Mouse (Mus musculus) intestine, postnatal 0 days (tissue): ENCODE data around the gene Rbm47. TPM values are rescaled to one million over a fixed set of nuclear protein-coding genes. Genes with fewer than 3 reads are reported as not detected.

ENCODE experiments used
- ATAC-seq: fragments of 200-750 bp; cut with Nextera tagmentation; 2 replicates; pipeline ENCODE4 v1.8.0; 2017; ENCODE audit warnings: mild to moderate bottlenecking, moderate TSS enrichment, moderate library complexity
- H3K27ac ChIP-seq: fragments of 300-500 bp; sonication (generic); 2 replicates; pipeline ENCODE4 v1.5.1; 2014; ENCODE audit warnings: mild to moderate bottlenecking, low read depth, low read length, moderate library complexity
- H3K27me3 ChIP-seq: fragments of 300-500 bp; sonication (generic); replicated peaks from 2 replicates; pipeline ENCODE4 v1.6.1; 2014; ENCODE audit warnings: low read length, mixed read lengths; ENCODE audit not compliant: control insufficient read depth, insufficient read depth
- H3K36me3 ChIP-seq: fragments of 300-500 bp; sonication (generic); 2 replicates; pipeline ENCODE4 v1.6.1; 2014; ENCODE audit warnings: mild to moderate bottlenecking, moderate library complexity; ENCODE audit not compliant: control insufficient read depth, insufficient read depth
- H3K4me1 ChIP-seq: fragments of 300-500 bp; sonication (generic); replicated peaks from 2 replicates; pipeline ENCODE4 v1.6.1; 2014; ENCODE audit warnings: antibody characterized with exemption, low read length, mixed read lengths; ENCODE audit not compliant: control insufficient read depth, insufficient read depth
- H3K4me2 ChIP-seq: fragments of 300-500 bp; sonication (generic); replicated peaks from 2 replicates; pipeline ENCODE4 v1.6.1; 2014; ENCODE audit warnings: low read depth, mild to moderate bottlenecking, moderate library complexity
- H3K4me3 ChIP-seq: fragments of 300-500 bp; sonication (generic); 2 replicates; pipeline ENCODE4 v1.5.1; 2014; ENCODE audit warnings: low read depth, low read length
- H3K9ac ChIP-seq: fragments of 300-500 bp; sonication (generic); 2 replicates; pipeline ENCODE4 v1.6.1; 2014; ENCODE audit warnings: mild to moderate bottlenecking, low read depth, low read length
- H3K9me3 ChIP-seq: fragments of 300-500 bp; sonication (generic); 2 replicates; pipeline ENCODE4 v1.6.1; 2016; ENCODE audit warnings: mixed run types; ENCODE audit not compliant: control insufficient read depth
- CTCF ChIP-seq: sonication (generic); IDR thresholded peaks from 2 replicates; pipeline ENCODE4 v1.5.1; 2016; ENCODE audit warnings: low read depth, mild to moderate bottlenecking, control low read depth, antibody characterized with exemption, moderate library complexity
- WGBS: fragments of 180-500 bp; shearing (Covaris S2); extraction: QIAGEN DNeasy Blood & Tissue Kit; methylation state at CpG from one replicate; pipeline ENCODE4 v1.1.7; 2014; 5-methylcytosine and 5-hydroxymethylcytosine counted together
- polyA plus RNA-seq: library from polyadenylated mRNA; unstranded; fragments of >200 nt; fragmentation: Nextera tagmentation; extraction: Ambion mirVana; gene quantifications from 2 replicates; pipeline ENCODE4 v1.2.1, GENCODE M21; 2015

The Rbm47 gene
- polyA plus RNA-seq, 1 experiment from 2014 or later: 146 TPM

DNA sequence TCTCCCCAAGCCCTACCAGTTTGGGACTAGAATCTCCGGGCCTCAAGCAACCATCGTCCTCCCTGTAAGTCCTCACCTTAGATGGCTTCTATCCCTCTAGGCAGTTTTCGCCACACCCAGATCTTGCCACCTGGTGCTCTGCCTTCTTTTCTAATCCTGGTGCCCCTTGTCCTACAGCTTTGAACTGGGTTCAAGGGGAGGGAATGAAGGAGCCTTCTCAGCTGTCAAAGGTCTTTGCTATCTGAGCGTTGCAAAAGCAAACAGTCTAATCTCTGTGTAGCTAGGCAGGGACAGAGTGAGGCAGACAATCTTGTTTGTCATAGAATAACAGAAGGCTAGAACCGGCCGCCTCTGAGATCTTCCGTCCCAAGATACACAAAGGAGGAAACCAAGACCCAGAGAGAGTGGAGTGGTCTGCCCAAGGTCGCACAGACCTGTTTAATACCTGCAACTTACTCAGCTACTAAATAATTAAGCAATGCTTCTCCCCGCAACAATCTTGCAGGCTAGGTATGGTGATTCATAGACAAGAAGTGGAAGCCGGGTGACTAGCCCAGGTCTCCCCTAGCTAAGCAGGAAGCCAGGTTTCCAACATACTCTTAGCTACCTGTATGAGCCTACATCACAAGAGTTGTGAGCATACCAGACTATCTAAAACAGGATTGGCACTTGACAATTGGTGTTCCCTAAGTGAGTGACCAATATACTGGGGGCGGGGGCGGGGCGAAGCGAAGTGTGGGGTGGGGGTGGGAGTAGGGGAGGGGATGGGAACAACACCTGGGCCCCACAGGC lies 168.6 kb downstream of the Rbm47 start, which contains the start of gene 9130230L23Rik:
Gene 9130230L23Rik (minus strand): TSS at position 152 of the 792 bp plus-strand sequence.
- Histone ChIP-seq H3K27ac (peak within 1 kb of the TSS; percentile 94), H3K4me3 (no peak within 1 kb of the TSS), H3K4me2 (peak within 1 kb of the TSS; percentile 48), H3K27me3 (no peaks in the 10 kb centered on the region), H3K9me3 (no peaks in the 10 kb centered on the region), H3K4me1 (no peaks in the 10 kb centered on the region), H3K36me3 (no peaks in the 10 kb centered on the region), H3K9ac (peak within 1 kb of the TSS; percentile 17; the same call in 1 of the 2 replicates)
- WGBS: 40% methylated on average over 14 of the region's 14 CpGs
- ATAC-seq: peak; percentile 85
- no peak for TF ChIP-seq CTCF

DNA sequence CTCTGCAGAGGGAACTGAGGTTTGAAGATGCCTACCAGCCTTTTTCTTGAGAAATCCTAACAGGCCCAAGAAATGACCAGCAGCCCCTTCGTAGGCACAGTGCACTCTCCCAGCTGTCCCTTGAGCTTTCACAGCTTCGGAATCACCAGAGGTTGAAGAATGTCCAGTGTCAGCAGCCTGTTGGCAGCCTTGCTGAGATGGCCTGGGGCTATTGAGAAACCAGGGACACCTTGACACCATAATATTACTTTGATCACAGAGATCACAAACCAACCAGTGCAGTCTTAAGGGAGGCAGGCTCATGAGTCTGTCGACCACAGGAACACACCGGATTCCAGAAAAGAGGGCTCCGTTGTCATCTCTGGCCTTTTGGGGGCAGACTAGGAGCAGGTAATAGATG lies 171.7 kb downstream of the Rbm47 start:
- no peak overlapping the region for H3K4me2 ChIP-seq
- no peaks in the 10 kb centered on the region for H3K9me3 ChIP-seq
- no peaks in the 10 kb centered on the region for H3K36me3 ChIP-seq
- H3K9ac ChIP-seq: no peak overlapping the region
- no peaks in the 10 kb centered on the region for H3K27me3 ChIP-seq
- no peak for ATAC-seq
- H3K27ac ChIP-seq: peak overlapping the region; percentile 15
- 0 out of 2 replicates have a peak, but pooled peaks have one; percentile 31 for TF ChIP-seq CTCF
- 67% methylated on average over 5 of the region's 5 CpGs for WGBS
- no peaks in the 10 kb centered on the region for H3K4me1 ChIP-seq
- H3K4me3 ChIP-seq: no peak overlapping the region

DNA sequence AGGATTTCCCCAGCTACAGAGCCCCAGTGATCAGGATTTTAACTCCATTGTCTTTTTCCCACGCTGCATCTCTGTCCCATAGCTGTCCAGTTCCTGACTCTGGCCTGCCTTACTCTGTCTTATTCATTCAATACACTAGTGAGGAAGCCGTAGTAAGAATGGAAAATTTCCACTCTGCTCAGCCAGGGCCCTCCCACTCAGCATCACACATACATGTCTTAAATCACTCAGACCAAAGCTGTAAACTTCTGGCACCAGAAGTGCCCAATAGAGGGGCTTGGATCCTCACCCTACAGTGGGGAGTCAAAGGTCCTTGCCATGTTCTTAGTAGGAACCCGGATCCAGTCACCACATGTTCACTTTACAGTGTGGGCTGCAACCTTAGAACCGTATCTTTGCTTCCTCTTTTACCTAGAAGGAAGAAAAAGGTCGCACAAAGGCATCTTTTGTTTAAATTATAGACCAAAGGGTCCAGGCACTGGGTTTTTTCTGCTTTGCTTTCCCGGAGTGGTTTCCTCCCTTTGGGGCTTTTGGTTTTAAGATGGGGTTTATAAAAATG lies 172.3 kb downstream of the Rbm47 start:
- Histone ChIP-seq H3K4me2 (no peak overlapping the region), H3K27ac (peak overlapping the region; percentile 15), H3K4me1 (no peaks in the 10 kb centered on the region), H3K27me3 (no peaks in the 10 kb centered on the region), H3K36me3 (no peaks in the 10 kb centered on the region), H3K4me3 (no peak overlapping the region), H3K9me3 (no peaks in the 10 kb centered on the region), H3K9ac (no peak overlapping the region)
- ATAC-seq: peak; percentile 43
- no peak for TF ChIP-seq CTCF
- 21% methylated on average over 6 of the region's 6 CpGs for WGBS

DNA sequence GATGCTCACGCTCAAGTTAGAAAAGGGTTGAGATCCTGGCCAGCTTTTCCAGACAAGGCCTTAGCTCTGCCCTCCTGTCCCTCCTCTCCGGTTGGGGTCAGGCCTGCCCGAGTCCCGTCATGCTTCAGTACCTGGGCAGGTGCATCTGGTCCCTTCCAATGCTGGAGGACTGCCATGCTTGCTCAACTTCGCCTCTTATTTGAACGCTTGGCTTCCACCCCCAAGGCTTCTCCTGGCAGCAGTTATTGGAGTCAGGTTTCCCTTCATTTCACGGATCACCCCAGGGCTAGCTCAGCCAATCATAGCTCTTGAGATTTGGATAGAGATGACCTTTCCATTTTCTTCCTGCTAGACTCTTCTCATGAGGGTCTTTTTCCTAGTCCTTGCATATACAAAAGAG lies 172.8 kb downstream of the Rbm47 start:
- Histone ChIP-seq H3K36me3 (no peaks in the 10 kb centered on the region), H3K4me2 (no peak overlapping the region), H3K9me3 (no peaks in the 10 kb centered on the region), H3K27ac (no peak overlapping the region), H3K9ac (no peak overlapping the region), H3K4me1 (no peaks in the 10 kb centered on the region), H3K4me3 (no peak overlapping the region), H3K27me3 (no peaks in the 10 kb centered on the region)
- no peak for ATAC-seq
- no peak for TF ChIP-seq CTCF
- 76% methylated on average over 7 of the region's 7 CpGs for WGBS

DNA sequence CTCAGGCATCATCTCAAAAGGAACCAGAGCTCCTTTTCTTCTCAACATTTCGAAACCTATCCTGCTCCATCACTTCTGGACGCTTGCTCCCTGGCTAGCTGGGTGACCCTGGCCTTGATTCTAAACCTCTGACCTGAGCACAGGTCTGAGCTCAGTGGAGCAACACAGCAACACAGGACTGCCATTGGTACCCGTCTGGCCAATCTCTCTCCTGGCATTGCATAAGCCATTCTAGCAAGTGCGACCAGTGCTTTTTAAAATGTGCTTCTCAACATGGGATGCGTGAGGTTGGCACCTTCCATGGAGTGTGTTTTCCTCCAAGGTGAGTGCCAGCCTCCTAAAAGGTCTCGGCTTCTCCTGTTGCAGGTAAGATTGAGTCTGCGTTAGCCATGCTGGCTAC lies 173.8 kb downstream of the Rbm47 start:
- 84% methylated on average over 7 of the region's 7 CpGs for WGBS
- no peaks in the 10 kb centered on the region for H3K9me3 ChIP-seq
- H3K27me3 ChIP-seq: no peaks in the 10 kb centered on the region
- no peak overlapping the region for H3K27ac ChIP-seq
- no peak for TF ChIP-seq CTCF
- no peak for ATAC-seq
- H3K36me3 ChIP-seq: no peaks in the 10 kb centered on the region
- no peaks in the 10 kb centered on the region for H3K4me1 ChIP-seq
- no peak overlapping the region for H3K9ac ChIP-seq
- no peak overlapping the region for H3K4me2 ChIP-seq
- no peak overlapping the region for H3K4me3 ChIP-seq

GRCm38 (mm10) chr5:65997813-65998212 lies 175.1 kb downstream of the Rbm47 start:
- no peak overlapping the region for H3K27ac ChIP-seq
- no peak overlapping the region for H3K4me2 ChIP-seq
- no peaks in the 10 kb centered on the region for H3K9me3 ChIP-seq
- H3K9ac ChIP-seq: no peak overlapping the region
- no peaks in the 10 kb centered on the region for H3K27me3 ChIP-seq
- ATAC-seq: no peak
- no peaks in the 10 kb centered on the region for H3K4me1 ChIP-seq
- H3K4me3 ChIP-seq: no peak overlapping the region
- TF ChIP-seq CTCF: no peak
- no peaks in the 10 kb centered on the region for H3K36me3 ChIP-seq
